Mouse (Mus musculus): ENCODE data around the gene Olfr94.
"Not testable (repeated sequence)": the region's sequence is repeated elsewhere in the genome, so short reads cannot be mapped to it uniquely, and the experiment has no call there.

Gene Olfr94

DNA sequence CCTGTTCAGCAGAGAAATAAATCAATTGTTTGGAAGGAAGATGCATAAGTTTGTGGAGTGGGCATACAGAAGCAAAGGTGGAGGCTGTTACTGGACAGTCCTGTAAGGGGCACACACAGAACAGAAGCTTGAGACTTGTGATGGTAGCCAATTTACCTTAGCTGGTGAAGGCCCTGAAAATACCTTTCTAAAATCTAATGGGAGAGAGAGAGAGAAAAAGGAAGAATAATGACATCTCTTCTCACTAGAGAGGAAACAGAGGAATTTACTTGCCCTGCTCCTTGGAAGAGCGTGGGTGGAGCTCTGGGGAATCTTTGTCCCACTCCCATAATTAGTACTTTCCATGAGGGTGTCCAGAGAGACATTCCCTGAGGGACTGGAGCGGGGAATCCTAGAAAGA lies at the start of gene Olfr94:
Olfr94 (minus strand) TSS at position 101 of the 400 bp plus-strand sequence.
- no peak for DNase-seq (ENCODE audit: low read depth, low spot score)

DNA sequence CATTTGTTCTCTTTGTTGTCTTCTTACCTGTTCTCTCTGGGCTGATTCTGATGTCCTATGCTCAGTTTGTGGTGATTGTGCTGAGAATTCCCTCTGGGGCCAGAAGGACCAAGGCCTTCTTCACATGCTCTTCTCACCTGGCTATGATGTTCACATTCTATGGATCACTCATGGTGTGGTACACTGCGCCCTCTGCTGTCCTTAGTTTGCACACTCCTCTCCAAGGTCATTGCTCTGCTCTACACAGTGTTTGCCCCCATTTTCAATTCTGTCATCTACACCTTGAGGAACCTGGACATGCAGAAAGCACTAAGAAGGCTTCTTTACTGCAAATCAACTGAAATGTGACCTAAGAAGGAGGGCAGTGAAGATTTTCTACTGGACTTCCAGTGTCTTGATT lies 49.8 kb upstream of the Olfr94 start:
- peak; percentile 41 for DNase-seq (ENCODE audit: low read depth, low spot score)

DNA sequence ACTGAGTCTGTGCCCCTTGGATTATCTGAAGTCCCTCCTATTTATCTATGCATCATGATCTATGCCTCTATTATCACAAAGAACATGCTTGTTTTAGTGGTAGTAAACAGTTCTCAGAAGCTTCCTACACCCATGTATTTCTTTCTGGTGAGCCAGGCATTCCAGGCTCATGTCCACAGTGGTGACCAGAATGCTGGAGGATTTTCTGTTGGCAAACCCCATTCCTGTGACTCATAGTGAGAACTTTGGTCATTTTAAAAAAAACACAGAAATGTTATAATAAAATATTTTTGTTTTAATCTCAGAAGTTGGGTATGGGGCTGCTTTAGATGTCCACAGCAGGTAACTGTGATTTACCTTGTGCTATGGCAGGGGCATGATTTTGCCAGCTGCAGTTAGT lies 48.7 kb upstream of the Olfr94 start:
- DNase-seq (ENCODE audit: low read depth, low spot score), result no peak

DNA sequence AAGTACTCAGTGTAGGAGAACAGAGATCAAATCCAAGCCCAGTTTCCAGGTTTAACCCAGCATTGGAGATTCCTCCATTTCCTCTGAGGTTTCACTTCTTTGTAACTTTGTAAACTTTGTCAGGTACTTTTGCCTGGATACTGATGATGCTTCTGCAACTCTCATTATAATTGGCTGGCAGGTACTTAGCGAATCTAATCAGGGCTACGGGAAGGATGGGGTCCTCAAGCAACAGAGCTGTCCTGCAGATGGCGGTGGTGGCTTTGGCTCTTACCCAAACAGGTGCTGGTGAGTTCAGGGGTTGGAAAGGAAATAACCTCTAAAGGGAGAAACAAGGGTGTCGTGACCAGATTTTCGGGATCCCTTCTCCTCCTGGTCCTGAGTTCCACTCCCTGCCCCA lies 45.9 kb upstream of the Olfr94 start:
- DNase-seq (ENCODE audit: low read depth, low spot score), result peak; percentile 77

DNA sequence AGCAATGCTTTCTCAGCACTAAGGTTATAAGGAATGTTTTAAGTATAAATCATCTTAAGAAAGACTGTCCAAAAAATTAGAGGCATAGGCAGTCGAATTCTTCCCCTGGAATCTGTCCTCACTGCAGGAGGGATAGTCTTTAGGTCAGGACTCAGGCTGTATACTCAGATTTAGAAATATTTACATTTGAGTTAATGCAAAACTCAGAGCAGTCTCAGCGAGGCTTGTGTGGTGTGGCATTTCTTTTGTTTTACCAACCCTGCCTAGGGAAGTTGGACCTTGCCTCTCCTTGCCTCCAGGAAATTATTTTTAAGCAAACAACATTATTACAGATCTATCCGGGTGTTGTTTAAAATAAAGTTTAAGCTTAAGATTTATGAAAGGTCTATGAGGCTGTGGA lies 41.4 kb upstream of the Olfr94 start:
- no peak for DNase-seq (ENCODE audit: low read depth, low spot score)

DNA sequence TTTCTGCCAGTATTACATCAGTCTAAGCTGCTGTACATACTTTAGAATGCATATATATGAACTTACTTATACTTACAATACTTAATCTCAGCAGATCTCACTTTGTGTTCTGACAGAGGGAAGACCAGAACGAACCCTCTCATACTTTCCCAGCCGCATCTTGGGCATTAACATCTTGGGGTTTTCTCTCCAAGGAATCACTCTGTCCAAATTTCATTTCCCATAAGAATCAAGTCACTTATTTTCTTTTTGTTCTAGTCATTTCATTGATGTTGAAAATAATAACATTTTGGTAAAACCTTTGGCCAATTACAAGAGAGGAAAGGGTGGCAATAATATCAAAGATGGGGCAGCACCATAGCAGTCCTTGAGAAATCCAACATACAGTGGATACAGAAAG lies 36.4 kb upstream of the Olfr94 start, which contains the start of gene Olfr97:
Olfr97 (minus strand) TSS at position 101 of the 400 bp plus-strand sequence.
- DNase-seq (ENCODE audit: low read depth, low spot score), result not testable (repeated sequence)

DNA sequence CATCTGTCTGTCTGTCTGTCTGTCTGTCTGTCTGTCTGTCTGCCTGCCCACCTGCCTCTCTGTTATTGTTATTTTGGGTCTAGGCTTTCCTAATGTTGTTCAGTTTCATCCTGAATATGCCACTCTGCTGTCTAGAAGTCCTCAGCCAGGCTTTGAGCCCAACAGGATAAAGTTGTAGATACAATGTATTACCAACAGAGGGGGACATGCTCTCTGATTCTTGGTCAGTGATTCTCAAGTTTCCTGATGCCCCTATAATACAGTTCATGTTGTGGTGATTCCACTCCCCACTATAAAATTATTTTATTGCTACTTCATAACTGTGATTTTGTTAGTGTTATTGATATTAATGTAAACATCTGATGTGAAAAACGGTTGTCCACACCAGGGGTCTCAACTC lies 21.1 kb upstream of the Olfr94 start:
- DNase-seq (ENCODE audit: low read depth, low spot score), result no peak

DNA sequence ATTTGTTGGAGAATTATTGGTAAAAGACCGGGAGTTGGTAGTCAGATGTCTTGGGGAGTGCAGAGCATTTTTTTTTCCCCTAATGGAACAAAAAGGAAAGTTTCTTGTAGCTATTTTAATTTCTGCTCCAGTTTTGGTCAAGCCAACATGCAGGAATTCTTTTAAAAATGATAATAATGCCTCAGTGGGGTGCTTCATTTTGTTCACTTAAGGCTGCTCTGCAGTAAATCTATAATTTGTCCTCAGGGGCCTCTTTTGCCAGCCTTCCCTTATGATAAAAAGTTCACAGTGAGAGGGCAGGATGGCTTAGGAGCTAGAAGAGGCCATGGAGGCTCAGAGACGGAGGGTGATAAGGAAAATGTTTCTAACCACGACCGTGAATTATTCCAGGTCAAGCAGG lies 19.1 kb upstream of the Olfr94 start, which contains the start of gene Olfr96:
Olfr96 (plus strand) TSS at position 301 of the 400 bp plus-strand sequence.
- no peak for DNase-seq (ENCODE audit: low read depth, low spot score)

DNA sequence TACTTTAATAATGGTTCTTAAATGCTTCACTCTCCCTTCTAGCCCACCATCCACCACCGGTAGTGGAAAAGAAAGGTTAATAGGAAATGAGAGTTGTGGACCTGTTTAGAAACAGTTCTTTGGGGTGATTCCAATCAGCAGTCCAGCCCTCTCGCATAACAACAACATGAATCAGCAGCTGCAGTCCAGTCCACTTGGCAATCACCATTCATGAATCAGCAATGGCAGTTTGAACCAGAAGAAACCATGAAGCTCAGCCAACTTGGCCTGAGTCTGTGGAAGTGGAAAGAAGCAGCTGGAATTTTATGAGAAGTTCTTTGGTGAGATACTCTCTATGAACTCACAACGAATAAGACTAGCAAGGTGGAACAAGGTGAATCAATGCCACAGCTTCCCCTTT lies 17.7 kb upstream of the Olfr94 start:
- DNase-seq (ENCODE audit: low read depth, low spot score), result no peak

DNA sequence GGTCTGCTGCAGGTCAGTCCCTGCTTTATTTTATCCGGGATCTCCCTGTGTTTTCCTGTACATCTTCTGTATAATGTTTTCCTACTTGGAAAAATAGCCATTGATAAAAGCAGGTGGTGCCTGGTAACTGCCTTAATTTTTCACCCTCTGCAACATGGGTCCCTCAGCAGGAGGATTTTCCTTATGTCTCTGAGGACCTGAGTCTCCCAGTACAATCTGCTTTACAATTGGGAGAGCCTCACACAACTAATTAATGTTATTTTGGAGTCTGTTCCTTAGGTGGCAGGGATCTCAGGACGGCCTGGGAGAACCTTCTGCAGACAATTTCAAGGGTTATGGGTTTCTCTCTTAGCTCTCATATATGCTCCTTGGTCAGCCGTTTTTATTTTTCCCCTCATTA lies 12.2 kb upstream of the Olfr94 start, which contains the start of gene Olfr95:
Olfr95 (minus strand) TSS at position 101 of the 400 bp plus-strand sequence.
- DNase-seq (ENCODE audit: low read depth, low spot score), result no peak

DNA sequence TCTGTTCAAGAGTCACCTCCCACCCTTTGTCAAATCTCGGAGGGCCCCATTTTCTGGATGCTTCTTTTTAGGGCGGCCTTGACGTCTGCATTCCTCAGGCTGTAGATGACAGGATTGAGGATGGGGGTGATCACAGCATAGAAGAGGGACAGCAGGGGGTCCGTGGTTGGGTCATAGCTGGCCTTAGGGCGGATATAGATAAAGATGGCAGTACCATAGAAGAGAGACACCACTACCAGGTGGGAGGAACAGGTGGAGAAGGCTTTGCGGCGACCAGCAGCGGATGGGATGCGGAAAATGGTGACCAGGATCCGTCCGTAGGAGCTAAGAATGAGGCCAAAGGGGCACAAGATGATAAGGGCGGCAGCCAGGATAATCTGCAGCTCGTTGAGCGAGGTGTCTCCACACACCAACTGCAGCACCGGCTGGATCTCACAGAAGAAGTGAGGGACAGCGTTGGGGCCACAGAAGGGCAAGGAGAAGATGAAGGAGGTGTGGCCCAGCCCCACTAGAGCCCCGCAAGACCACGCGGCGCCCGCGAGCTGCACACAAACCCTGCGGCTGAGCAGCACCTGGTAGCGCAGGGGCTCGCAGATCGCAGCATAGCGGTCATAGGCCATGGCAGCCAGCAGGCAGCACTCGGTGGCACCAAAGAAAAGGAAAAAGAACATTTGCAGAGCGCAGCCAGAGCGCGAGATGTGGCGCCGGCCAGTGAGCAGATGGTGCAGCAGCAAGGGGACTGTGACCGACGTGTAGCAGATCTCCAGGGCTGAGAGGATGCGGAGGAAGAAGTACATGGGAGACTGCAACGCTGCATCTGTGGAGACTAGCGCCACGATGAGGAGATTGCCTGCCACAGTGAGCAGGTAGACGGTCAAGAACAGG lies 10.3 kb upstream of the Olfr94 start:
- no peak for DNase-seq (ENCODE audit: low read depth, low spot score)

DNA sequence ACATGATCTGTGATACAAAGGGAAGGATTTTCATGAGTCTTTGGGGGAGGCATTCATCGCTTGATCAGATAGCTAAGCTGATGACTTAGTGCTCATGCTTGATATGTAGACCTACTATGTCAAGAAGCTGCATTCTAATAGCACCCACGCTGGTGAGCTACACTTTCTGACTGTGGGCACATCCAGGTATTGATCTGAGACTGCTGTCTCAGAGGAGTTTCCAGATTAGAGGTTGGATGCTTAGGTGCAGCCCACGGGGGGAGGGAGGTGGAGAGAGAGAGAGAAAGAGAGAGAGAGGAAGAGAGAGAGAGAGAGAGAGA lies 3.1 kb upstream of the Olfr94 start:
- DNase-seq (ENCODE audit: low read depth, low spot score), result no peak

DNA sequence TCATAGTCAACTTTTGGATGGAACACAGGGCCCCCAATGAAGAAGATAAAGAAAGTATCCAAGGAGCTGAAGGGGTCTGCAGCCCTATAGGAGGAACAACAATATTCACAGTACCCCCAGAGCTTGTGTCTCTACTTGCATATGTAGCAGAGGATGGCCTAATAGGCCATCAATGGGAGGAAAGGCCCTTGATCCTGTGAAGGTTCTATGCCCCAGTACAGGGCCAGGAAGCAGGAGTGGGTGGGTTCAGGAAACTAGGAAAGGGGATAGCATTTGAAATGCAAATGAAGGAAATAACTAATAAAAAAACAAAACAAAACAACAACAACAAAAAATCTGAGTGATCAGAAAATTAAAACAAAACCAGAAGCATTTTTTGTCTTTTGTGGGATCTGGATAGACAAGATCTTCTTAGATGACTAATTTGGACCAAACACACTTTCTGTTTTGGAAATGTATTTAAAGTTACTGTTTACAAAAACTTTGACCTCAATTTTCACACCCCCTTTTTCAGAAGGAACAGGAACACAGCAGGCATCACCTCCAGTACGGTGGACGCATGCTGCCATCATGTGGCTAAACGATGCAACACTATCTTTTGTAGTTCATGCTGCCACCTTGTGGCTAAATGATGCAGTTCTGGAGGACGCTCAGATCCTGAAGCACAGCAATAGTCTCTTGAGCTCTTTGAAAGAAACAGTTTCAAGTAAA lies 2.6 kb upstream of the Olfr94 start:
- DNase-seq (ENCODE audit: low read depth, low spot score), result peak; percentile 70

DNA sequence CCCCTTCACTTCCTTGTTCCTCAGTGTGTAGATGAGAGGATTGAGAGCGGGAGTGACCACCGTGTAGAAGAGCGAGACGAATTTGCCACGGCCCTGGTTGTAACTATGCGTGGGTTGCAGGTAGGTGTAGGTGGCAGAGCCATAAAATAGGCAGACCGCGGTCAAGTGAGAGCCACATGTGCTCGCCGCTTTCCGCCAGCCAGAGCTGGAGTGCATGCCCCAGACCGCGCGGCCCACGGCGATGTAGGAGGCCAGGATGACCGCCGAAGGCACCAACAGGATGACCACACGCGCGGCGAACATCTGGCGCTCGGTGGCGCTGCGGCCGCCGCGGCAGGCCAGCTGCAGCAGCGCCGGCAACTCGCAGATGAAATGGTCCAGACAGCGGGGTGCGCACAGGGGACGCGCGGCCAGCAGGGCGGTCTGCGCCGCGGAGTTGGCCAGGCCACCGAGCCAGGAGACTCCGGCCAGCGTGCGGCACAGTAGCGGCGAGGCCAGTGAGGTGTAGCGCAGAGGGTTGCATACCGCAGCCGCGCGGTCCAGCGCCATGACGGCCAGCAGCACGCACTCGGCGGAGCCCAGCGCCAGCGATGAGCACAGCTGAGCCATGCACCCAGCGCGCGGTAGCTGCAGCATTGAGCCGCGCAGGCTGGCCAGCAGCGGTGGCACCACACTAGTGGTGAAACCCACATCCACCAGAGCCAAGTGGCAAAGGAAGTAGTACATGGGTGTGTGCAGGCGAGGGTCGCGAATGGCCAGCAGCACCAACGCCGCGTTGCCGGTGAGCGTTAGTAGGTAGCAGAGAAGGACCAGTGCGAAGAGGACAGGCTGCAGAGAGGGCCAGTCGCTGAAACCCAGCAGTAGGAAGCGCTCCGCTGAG lies 3.7 kb downstream of the Olfr94 start:
- DNase-seq (ENCODE audit: low read depth, low spot score), result no peak

DNA sequence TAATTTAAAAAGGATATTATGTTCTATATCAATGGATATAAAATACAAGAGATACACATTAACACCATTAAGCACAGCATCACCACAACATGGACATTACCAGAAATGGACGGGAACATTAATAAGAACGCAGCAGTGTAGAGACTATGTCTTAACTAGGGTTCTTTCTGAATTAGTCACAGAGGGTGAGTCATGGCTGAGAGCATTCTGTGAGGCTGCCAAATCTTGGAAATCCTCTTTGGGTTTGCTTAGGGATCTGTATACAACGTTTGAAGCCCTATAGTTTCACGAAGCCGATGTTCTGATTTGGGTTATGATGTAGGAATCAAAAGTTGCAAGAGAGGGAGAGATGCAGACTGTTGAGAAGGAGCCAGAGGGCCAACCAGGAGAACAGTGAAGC lies 6.0 kb downstream of the Olfr94 start:
- no peak for DNase-seq (ENCODE audit: low read depth, low spot score)

DNA sequence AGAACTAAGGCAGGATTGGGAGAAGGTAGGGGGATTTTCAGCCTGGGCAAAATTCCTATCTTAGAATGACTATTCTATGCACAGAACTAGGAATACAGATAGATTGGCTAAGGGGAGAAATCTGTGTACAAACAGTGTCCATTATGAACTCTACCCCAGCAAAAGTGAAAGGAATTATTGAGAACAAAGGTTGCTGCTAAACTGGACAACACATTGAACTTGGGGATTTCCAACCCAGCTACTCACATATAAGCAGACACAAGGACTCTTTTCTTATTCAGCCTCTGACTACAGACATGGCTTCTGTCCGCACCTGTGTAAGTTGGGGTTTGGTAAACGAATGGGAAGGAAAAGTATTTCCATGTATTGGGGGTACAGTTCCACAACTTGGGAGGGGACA lies 7.1 kb downstream of the Olfr94 start, which contains the start of gene Ubd:
Ubd (plus strand) TSS at position 237 of the 400 bp plus-strand sequence.
- DNase-seq (ENCODE audit: low read depth, low spot score), result no peak

DNA sequence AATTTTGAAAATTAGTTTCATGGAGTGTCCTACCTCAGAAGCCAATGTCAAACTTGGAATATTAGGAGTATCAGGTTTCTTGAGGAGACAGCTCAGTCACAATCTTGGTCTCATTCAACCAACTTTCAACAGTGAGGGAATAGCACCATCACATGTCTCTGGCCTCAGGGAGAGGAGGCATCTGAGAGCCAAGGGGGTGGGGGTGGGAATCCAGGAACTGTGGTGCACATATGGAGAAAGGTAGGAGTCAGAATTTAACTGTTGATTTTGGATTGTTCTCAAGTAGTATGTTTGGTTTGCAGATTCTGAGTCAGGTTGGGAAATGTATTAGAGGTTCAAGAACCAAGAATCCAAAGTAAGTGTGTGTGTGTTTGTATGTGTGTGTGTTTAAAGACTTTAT lies 7.8 kb downstream of the Olfr94 start:
- no peak for DNase-seq (ENCODE audit: low read depth, low spot score)

DNA sequence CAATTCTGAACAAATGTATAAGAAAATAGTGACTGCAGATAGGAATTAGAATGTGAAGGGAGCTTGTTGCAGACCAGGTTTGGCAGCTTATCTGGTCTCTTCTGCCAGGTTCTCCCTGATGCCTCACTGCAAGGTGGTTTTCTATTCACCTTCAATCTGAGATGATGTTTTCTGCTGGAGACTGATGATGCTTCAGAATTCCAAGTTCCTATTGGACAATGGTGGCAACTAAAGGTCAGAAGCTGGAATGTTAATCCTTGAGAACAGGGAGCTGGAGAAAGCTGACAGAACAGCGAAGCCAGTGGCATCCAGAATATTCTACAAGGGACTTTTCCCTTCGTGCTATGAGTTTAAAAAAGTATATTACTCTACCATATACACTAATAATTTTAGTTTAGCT lies 10.1 kb downstream of the Olfr94 start:
- no peak for DNase-seq (ENCODE audit: low read depth, low spot score)

DNA sequence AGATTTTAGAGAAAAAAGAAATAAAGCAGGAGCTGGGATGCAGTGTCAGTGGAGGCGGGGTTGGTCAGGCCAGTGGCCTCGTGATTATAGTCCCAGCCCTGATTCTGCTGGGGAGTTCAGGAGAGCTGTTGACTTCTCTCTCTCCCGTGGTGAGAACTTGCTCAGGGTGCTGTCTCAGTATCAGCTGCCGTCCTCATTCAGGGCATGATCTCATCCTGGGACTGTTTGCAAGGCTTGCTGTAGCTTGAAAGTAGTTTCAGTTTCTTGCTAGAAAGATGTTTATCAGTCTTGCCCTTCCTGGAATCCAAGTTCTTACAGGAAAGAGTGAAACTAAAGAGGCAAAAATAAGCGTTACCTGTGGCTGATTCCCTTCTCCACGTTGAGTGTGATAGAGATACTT lies 15.3 kb downstream of the Olfr94 start:
- no peak for DNase-seq (ENCODE audit: low read depth, low spot score)

DNA sequence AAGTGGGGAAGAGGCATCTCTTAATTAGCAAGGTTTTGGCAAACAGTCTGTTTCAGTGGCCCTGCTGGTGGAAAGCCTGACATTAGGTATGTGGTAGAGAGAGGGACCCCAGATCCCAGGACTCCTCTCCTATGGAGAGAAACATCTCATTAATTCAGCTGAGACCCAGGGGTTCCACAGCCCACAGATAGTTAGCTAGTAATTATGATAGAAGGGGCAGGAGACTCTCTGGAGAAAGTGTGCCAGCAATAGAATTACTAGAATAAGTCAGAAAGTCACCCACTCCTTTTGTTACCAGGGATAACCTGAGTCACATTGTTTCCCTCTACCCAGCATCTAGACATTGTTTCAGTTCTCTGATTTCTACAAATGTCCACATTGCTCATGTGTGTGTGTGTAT lies 39.4 kb downstream of the Olfr94 start, which contains the start of gene Olfr93:
Olfr93 (minus strand) TSS at position 101 of the 400 bp plus-strand sequence.
- DNase-seq (ENCODE audit: low read depth, low spot score), result no peak

Data from CD4-positive helper T cell, adult 2 months (primary cell).